Mouse (Mus musculus) cortical plate, adult 2 months (tissue): ENCODE results near the gene Bcam. TPM values are rescaled to one million over a fixed set of nuclear protein-coding genes. Genes with fewer than 3 reads are reported as not detected.

ENCODE experiments used
- H3K27ac ChIP-seq: fragments of 200-500 bp; 2 replicates; pipeline ENCODE4 v1.5.1; 2012; ENCODE audit warnings: low read length, control low read depth, inconsistent platforms; ENCODE audit not compliant: insufficient read depth
- H3K4me1 ChIP-seq: fragments of 200-500 bp; 2 replicates; pipeline ENCODE4 v1.6.1; 2011; ENCODE audit warnings: low read length; ENCODE audit not compliant: control insufficient read depth, insufficient read depth
- H3K4me3 ChIP-seq: fragments of 200-500 bp; 2 replicates; pipeline ENCODE4 v1.5.1; 2011; ENCODE audit warnings: mild to moderate bottlenecking, low read length, control low read depth; ENCODE audit not compliant: insufficient read depth
- CTCF ChIP-seq: fragments of 200-500 bp; IDR thresholded peaks from 2 replicates; pipeline ENCODE4 v1.5.1; 2011; ENCODE audit warnings: mild to moderate bottlenecking, control low read depth, low read length; ENCODE audit not compliant: insufficient read depth; ENCODE audit errors: extremely low read depth
- POLR2A ChIP-seq: fragments of 200-500 bp; IDR thresholded peaks from 2 replicates; pipeline ENCODE4 v1.6.1; 2011; ENCODE audit warnings: mild to moderate bottlenecking, low read length, control low read depth; ENCODE audit not compliant: insufficient read depth; ENCODE audit errors: extremely low read depth
- polyA plus RNA-seq: library from polyadenylated mRNA; depleted of rRNA; stranded (reverse); fragments of >200 nt; gene quantifications from 2 replicates; pipeline ENCODE4 v1.2.3, GENCODE M21; 2012

The Bcam gene
- polyA plus RNA-seq, 1 experiment: 24.4 TPM

GRCm38 (mm10) chr7:19789904-19790347 is 19.1 kb upstream of the Bcam start:
- Histone ChIP-seq H3K4me1 (0 out of 2 replicates have a peak, but pooled peaks cover 1% of the 10 kb centered on the region), H3K4me3 (no peak overlapping the region), H3K27ac (no peak overlapping the region)
- TF ChIP-seq CTCF (peak; percentile 78), POLR2A (no peak)

- Histone ChIP-seq H3K4me1 (0 out of 2 replicates have a peak, but pooled peaks cover 1% of the 10 kb centered on the region), H3K4me3 (no peak overlapping the region), H3K27ac (no peak overlapping the region)
- TF ChIP-seq CTCF: no peak
- no peak for TF ChIP-seq POLR2A
These were observed 15.2 kb upstream of the Bcam start for GRCm38 (mm10) chr7:19785874-19786458.

DNA sequence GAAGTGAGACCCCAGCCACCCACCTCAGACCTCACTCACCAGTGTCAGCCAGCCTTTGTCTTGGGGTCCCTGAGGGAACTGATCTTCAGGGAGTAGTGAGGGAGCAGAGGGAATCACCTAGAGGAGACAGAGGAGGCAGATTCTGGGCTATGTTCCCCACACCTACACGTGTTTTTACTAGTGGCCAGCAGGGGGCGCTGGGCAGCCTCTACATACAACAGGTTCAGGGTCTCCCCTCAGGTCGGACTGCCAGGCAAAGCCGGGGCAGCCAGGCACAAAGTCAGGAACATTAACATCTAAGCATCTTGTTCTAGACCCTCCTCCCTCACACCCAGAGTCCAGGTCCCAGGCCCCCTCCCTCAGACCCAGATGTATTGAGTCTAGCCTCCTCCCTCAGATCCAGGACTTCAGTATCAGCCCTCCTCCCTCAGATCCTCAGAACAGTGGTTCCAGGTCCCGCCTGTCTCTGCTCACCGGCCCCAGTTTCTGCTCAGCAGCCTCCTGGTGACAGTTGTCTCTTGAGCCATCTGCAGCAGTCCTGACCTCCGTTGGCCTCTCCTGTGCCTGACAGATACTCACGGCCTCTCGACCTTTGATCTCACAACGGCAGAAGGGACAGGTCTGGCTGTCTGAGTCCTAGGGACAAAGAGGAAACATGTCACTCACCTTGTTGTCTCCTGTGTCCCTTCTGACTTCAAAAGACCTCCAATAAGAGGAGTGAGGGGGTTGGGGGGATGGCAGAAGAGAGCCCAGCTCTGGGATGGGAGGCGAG is 14.1 kb upstream of the Bcam start:
- Histone ChIP-seq H3K4me3 (no peak overlapping the region), H3K4me1 (0 out of 2 replicates have a peak, but pooled peaks cover 1% of the 10 kb centered on the region), H3K27ac (no peak overlapping the region)
- TF ChIP-seq CTCF (no peak), POLR2A (no peak)

GRCm38 (mm10) chr7:19783630-19784029 is 12.8 kb upstream of the Bcam start:
- no peaks in the 10 kb centered on the region for H3K4me1 ChIP-seq
- peak overlapping the region; percentile 50; the same call in 1 of the 2 replicates for H3K27ac ChIP-seq
- no peak overlapping the region for H3K4me3 ChIP-seq
- TF ChIP-seq POLR2A (no peak), CTCF (no peak)

GRCm38 (mm10) chr7:19782645-19783044 is 11.8 kb upstream of the Bcam start:
- Histone ChIP-seq H3K27ac (no peak overlapping the region), H3K4me3 (no peak overlapping the region), H3K4me1 (no peaks in the 10 kb centered on the region)
- 0 out of 2 replicates have a peak, but pooled peaks have one; percentile 5 for TF ChIP-seq CTCF
- TF ChIP-seq POLR2A: no peak

- TF ChIP-seq CTCF (no peak), POLR2A (no peak)
- no peaks in the 10 kb centered on the region for H3K4me1 ChIP-seq
- no peak overlapping the region for H3K4me3 ChIP-seq
- no peak overlapping the region for H3K27ac ChIP-seq
These were observed 10.9 kb upstream of the Bcam start for GRCm38 (mm10) chr7:19781741-19782140.

- TF ChIP-seq CTCF (no peak), POLR2A (no peak)
- no peaks in the 10 kb centered on the region for H3K4me1 ChIP-seq
- H3K27ac ChIP-seq: no peak overlapping the region
- H3K4me3 ChIP-seq: no peak overlapping the region
These were observed 9.1 kb upstream of the Bcam start for GRCm38 (mm10) chr7:19779903-19780302.

DNA sequence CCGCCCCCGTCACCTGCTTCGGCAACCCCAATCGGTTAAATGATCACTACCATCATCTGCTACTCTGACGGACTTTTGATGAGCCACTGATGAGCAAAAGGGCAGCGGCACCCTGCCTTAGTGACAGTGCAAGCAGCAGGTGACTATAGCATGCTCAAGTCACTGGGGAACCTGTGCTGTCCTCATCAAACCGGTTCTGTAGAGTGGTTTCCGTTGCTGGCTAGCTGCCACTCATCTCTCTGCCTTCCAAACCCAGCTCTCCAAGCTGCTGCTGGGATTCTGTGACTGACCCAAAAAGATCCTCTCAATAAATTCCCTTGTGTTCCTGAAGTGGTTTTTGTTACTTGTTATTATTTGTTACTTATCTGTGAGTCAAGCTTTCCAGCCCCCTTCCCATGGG is 7.8 kb upstream of the Bcam start:
- Histone ChIP-seq H3K27ac (no peak overlapping the region), H3K4me1 (no peaks in the 10 kb centered on the region), H3K4me3 (no peak overlapping the region)
- TF ChIP-seq CTCF: no peak
- TF ChIP-seq POLR2A: no peak

- H3K4me1 ChIP-seq: no peaks in the 10 kb centered on the region
- TF ChIP-seq CTCF (no peak), POLR2A (no peak)
- no peak overlapping the region for H3K4me3 ChIP-seq
- H3K27ac ChIP-seq: no peak overlapping the region
These were observed 6.4 kb upstream of the Bcam start for GRCm38 (mm10) chr7:19777049-19777723.

DNA sequence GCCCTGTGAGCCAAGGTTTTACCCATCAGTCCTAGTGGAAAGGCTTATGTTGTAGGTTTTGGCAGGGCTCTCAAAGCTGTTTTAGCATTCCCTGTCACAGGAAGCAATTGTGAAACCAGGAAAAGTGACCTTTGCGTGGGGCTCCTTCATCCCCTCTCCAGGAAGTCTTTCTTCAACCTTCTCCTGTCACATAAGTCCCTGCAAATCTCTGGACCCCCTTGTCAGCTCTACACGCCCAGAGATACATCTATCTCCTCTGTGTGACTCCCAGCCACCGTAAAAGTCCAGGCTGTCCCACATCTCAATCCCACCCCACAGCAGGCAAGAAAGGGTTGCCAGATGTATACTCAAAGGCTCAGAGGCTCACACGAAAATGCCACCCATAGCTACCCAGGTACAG is 866 bp upstream of the Bcam start:
- TF ChIP-seq CTCF (no peak), POLR2A (no peak)
- Histone ChIP-seq H3K4me3 (no peak overlapping the region), H3K4me1 (no peaks in the 10 kb centered on the region), H3K27ac (no peak overlapping the region)
